Mouse (Mus musculus) C2C12 (cell line): ENCODE measurements around the gene Rufy1.

Experiments used
- CEBPB ChIP-seq: IDR thresholded peaks from one replicate; pipeline ENCODE4 v1.6.1; 2011; ENCODE audit warnings: low read depth, mild to moderate bottlenecking, control low read depth, moderate library complexity
- CTCF ChIP-seq: IDR thresholded peaks from one replicate; pipeline ENCODE4 v1.5.1; 2011; ENCODE audit not compliant: control insufficient read depth, insufficient read depth, insufficient read length
- FOSL1 ChIP-seq: IDR thresholded peaks from one replicate; pipeline ENCODE4 v1.8.0; 2011; ENCODE audit warnings: mild to moderate bottlenecking, low read length; ENCODE audit not compliant: poor library complexity, insufficient read depth, severe bottlenecking
- MAX ChIP-seq: IDR thresholded peaks from one replicate; pipeline ENCODE4 v1.6.1; 2011; ENCODE audit warnings: mild to moderate bottlenecking, control low read depth
- MYOD1 ChIP-seq: IDR thresholded peaks from one replicate; pipeline ENCODE4 v1.6.1; 2011; ENCODE audit warnings: low read depth; ENCODE audit not compliant: control insufficient read depth, insufficient read length
- MYOG ChIP-seq: IDR thresholded peaks from one replicate; pipeline ENCODE4 v1.6.1; 2011; ENCODE audit not compliant: control insufficient read depth, insufficient read length; ENCODE audit errors: extremely low read depth
- USF1 ChIP-seq: IDR thresholded peaks from one replicate; pipeline ENCODE4 v1.6.1; 2011; ENCODE audit warnings: low read depth, mild to moderate bottlenecking, control low read depth, moderate library complexity

DNA sequence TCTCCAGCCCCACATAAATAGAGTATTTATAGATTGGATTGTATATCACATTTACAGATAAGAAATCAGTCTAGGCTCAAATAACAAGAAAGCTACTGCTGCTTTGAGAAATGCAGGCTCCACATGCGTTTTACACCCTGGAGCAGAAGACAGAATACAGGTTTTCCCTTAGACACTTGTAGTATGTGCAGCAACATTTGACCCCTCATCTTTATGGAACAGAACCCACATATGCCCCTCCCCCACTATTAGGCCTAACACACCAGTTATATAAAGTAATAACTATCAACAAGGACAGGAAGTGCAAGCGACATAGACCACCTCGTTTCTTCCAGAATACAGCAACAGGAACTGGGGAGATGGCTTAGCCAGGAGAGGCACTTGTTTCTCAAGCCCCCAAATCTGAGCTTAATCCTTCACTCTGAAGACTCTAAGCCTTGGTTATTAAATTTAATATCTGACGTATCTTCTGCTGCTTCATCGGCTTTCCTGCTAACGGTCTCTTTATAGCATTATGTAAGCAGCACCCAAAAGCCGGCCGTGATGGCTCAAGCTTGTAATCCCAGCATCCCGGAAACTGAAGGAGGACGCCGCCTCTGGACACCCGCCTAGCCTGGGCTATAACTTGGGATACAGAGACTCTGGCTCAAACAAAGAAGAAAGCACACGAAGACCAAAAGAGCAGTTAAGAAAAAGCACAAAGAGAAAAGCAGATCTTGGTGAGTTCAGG, 56.5 kb downstream of the Rufy1 start:
- no peak for TF ChIP-seq USF1
- no peak for TF ChIP-seq CEBPB
- no peak for TF ChIP-seq CTCF
- TF ChIP-seq MYOD1 = no peak
- no peak for TF ChIP-seq MYOG
- TF ChIP-seq MAX = no peak
- no peak for TF ChIP-seq FOSL1
